Mouse (Mus musculus) right cerebral cortex, postnatal 10 days (tissue): Measurements from ENCODE around the gene Gm20547.
A peak's percentile ranks its signal among the peaks of the same experiment; 100 is the strongest.
"Not testable (repeated sequence)": the region's sequence is repeated elsewhere in the genome, so short reads cannot be mapped to it uniquely, and the experiment has no call there.

ENCODE experiments used
- DNase-seq, 2 experiments: peaks; one replicate each; pipeline ENCODE4 v3.0.0; 2021; ENCODE audit warnings: low spot score in 2 of 2

Gene Gm20547

GRCm38 (mm10) chr17:34881683-34882310, at the start of gene Gm20547:
Gm20547 (minus strand) TSS chr17:34882042.
- DNase-seq, result no peak

- DNase-seq, result peak; percentile 99
These were observed 49.4 kb upstream of the Gm20547 start, which contains the start of gene Neu1 for GRCm38 (mm10) chr17:34931061-34931734. Neu1 (plus strand) TSS chr17:34931253.

- no peak for DNase-seq
These were observed 47.0 kb upstream of the Gm20547 start for GRCm38 (mm10) chr17:34928841-34929240.

DNA sequence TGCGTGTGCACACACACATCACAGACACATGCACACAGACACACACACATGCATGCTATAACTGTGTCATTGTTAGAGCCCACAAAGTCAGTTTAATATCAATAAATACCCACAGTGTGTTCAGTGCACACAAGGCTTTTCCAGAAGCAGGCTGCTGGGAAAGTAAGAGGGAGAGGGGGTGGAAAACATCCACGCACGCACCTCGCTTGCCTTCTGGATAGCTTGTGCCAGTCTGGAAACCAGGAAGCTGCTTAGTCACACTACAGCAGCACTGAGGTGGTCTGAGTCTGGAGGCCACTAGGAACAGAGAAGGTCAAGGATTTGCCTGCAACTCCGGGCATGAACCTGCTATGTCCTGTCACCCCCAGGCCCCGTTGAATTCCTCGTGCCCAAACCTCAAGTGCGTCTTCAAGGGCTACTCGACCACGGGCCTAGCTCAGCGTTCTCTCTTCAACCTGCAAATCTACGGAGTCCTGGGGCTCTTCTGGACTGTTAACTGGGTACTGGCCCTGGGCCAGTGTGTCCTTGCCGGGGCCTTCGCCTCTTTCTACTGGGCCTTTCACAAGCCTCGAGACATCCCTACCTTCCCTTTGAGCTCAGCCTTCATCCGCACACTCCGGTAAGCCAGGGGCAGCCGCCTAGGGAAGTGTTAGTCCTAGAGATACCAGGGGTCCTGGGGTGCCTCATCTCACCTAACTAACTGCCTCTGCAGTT, 45.6 kb upstream of the Gm20547 start:
- no peak for DNase-seq

GRCm38 (mm10) chr17:34924258-34924657, 42.4 kb upstream of the Gm20547 start:
- no peak for DNase-seq

DNA sequence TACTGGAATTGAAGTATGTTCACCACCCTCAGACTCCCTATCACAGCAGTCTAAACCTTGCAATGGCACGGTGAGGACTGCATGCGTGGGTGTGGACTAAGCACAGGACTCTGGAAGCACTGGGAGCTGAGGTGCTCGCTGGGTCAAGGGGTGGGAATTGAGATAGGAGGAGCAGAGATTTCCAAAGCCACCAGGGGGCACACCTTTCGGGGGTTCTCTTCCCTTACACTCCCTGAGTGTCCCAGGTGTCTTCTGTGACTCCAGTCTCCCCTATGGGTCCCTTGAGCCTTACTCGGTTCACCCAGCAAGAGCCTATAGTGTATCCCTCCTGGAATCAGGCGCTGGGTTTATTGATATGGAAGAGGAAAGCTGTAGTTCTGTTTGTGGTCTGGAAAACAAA, 41.1 kb upstream of the Gm20547 start:
- no peak for DNase-seq

- no peak for DNase-seq
These were observed 35.3 kb upstream of the Gm20547 start for GRCm38 (mm10) chr17:34917188-34917587.

DNA sequence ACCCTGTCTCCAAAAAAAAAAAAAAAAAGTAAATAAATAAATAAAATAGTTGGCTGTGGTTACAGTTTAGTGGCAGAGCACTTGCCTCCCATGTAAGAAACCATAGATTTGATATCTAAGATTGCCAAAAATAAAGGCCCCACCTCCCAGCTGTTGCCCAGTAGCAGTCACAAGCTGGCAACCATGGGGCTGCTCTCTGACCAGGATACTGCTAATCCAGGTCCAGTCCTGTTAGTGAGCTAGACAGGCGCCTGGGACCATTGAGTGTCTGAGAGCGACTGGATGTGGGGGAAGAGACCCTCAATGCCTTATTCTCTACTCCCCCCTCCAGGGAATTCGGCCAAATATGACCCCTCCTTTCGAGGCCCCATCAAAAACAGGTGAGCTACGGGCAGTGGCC, 34.5 kb upstream of the Gm20547 start:
- DNase-seq, result no peak

GRCm38 (mm10) chr17:34915410-34915831, 33.6 kb upstream of the Gm20547 start:
- DNase-seq, result no peak

DNA sequence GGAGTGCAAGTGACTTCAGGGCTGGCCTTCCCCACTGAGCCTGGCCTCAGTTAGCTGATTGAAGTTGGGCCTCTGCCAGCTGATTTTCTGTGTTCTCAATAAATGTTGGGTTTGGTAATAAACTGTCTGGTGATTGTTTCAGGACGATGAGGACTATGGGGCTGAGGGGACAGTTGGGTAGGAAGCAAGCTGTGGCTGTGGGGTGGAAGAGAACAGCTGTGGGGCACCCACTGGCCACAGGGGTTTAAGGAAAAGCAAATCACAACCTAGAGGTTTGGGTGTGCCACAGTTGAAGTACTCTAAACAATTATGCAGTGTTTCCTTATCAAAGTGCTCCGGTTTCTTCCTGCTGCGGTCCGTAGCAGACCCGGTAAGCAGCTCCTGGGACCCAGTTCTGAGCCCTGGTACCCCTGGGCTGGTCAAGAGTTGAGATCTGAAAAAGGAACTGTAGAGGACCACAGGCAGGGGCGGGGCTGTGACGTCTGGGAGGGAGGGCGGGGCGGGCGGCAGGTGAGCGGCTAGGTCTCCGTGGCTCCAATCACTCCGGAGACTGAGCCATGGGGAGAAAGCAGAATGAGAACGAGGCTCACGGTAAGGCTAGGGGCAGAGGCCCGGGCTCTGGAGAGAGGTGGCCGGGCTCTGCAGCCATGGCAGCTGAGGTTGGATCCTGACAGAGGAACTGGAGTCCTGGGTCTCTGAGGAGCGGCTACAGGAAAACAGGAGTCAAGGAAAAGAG, 32.3 kb upstream of the Gm20547 start, which contains the start of gene Slc44a4:
Gene Slc44a4 (plus strand): TSS at position 537 of the 736 bp plus-strand sequence.
- DNase-seq, result no peak

- DNase-seq, result peak; percentile 54 to 59
These were observed 30.1 kb upstream of the Gm20547 start for GRCm38 (mm10) chr17:34911945-34912351.

GRCm38 (mm10) chr17:34910982-34911381, 29.1 kb upstream of the Gm20547 start:
- peak in 1 of 2 experiments; percentile 26 for DNase-seq

DNA sequence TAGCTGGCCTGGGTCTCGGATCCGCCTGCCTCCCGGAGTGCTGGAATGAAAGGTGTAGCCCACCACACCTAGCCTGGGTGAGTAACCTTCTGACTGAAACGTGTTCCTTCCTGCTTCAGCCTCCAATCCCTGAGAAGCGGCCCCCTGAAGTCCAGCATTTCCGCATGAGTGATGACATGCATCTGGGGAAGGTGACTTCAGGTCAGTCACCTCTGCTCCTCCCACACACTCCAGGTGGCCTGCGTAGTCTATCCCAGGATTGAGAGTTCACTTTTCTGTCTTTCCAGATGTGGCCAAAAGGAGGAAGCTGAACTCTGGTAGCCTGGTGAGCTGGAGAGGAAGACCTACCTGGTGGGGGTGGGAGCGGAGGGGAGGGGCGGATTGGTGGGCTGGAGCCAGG, 21.1 kb upstream of the Gm20547 start:
- no peak for DNase-seq

DNA sequence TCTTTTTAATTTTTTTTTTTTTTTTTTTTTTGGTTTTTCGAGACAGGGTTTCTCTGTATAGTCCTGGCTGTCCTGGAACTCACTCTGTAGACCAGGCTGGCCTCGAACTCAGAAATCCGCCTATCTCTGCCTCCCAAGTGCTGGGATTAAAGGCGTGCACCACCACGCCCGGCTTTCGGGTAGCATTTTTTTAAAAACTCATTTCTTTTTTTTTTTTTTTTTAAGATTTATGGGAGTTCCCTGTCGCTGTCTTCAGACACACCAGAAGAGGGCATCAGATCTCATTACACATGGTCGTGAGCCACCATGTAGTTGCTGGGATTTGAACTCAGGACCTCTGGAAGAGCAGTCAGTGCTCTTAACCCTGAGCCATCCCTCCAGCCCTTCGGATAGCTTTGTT, 20.1 kb upstream of the Gm20547 start:
- DNase-seq, result not testable (repeated sequence)

DNA sequence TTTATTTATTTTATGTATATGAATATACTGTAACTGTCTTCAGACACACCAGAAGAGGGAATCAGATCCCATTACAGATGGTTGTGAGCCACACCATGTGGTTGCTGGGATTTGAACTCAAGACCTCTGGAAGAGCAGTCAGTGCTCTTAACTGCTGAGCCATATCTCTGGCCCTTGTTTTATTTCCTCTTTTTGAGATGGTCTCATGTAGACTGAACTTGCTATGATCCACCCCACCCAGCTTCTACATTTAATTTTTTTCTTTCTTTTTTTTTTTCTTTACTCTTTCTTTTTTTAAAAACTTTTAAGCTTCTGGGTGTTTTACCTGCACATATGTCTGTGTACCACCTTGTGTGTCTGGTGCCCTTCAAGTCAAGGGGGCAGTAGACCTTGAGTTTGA, 19.0 kb upstream of the Gm20547 start:
- not testable (repeated sequence) for DNase-seq

- no peak for DNase-seq
These were observed 18.0 kb upstream of the Gm20547 start for GRCm38 (mm10) chr17:34899890-34900243.

DNA sequence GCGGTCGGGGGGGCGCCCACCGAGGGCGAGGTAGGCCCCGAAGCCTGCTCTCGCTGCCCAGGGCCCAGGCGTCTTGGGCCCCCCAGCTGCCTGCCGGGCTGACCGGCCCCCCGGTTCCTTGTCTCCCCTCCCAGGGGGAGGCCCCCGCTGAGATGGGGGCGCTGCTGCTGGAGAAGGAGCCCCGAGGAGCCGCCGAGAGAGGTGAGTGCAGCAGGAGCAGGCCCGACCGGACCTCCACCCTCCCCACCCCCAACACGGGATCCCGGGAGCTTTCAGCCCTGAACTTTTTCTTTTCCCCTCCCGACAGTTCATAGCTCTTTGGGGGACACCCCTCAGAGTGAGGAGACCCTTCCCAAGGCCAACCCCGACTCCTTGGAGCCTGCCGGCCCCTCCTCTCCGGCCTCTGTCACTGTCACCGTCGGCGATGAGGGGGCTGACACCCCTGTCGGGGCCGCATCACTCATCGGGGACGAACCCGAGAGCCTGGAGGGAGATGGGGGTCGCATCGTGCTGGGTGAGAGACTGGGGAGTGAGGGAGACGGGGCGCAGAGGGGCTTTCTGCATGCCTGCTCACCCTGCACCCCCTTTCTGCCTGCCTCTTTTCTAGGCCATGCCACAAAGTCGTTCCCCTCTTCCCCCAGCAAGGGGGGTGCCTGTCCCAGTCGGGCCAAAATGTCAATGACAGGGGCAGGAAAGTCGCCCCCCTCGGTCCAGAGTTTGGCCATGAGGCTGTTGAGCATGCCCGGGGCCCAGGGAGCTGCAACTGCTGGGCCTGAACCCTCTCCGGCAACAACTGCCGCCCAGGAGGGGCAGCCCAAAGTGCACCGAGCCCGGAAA, 17.4 kb upstream of the Gm20547 start:
- DNase-seq, result peak; percentile 53 to 58

GRCm38 (mm10) chr17:34898706-34899052, 16.8 kb upstream of the Gm20547 start:
- no peak for DNase-seq

DNA sequence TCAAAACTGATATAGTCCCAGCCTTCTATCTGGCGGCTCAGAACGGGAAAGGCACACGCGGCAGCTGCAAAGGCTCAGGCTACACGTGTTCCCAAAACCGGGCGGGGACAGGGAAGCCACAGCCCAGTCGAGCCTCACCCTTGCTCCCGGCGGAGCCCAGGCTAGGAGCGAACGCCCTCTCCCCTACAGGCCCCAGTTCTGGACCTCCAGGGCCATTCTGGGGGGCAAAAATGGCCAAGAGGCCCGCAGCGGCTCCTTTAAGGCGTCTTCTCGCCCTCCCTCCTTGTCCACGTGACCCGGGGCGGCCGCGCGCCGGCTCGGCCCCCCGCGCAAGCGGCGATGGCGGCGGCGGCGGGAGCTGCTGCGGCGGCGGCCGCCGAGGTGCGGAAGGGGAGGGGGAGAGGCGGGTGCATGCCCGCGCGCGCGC, 16.3 kb upstream of the Gm20547 start, which contains the start of the genes C2 and Ehmt2:
Gene C2 (minus strand): TSS at position 106 of the 427 bp plus-strand sequence.
Gene Ehmt2 (plus strand): TSS at position 310 of the 427 bp plus-strand sequence.
- DNase-seq, result peak; percentile 89 to 90

DNA sequence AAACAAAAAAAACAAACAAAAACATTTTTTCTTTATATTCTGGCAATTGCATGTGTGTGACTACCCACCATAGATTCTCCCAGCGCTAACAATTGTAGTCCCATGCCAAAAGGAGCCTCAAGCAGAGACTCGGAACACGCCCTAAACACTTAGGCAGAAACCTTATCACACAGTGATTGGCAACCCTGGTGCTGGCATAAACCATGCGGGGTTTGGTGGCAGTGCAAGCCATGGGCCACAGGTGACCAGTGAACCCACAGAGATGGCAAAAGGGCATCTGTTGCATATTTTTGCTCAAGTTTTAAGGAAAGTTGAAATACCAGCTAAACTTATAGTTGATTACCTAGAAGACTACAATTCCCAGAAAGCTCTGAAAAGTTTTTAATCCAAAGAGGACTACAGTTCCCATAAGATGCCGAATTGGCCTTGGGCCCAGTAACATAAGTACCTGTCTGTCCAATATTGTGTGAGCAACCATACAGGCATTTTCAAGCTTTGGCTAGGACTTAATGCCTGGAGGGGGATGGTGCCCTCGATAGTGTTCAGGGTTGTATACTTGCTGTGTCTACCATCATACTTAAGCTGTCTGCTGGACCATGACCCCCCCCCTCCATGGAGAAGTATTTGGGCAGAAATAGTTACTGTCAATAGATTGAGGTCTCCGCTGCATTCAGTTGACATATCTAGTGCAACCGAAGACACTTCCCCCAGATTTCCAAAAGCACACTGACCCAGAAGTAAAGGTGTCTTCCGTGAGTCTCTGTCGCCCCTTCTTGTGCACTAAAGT, 15.7 kb upstream of the Gm20547 start:
- peak; percentile 77 to 85 for DNase-seq
